Mouse (Mus musculus) telencephalon, adult 2 months (tissue): ENCODE measurements around the gene Olfr51.
A peak's percentile ranks its signal among the peaks of the same experiment; 100 is the strongest.
"Not testable (repeated sequence)": the region's sequence is repeated elsewhere in the genome, so short reads cannot be mapped to it uniquely, and the experiment has no call there.

Source experiments
- DNase-seq: peaks from one replicate; pipeline ENCODE4 v3.0.0-alpha.2; 2011; ENCODE audit warnings: low read depth, low spot score

Olfr51 gene

DNA sequence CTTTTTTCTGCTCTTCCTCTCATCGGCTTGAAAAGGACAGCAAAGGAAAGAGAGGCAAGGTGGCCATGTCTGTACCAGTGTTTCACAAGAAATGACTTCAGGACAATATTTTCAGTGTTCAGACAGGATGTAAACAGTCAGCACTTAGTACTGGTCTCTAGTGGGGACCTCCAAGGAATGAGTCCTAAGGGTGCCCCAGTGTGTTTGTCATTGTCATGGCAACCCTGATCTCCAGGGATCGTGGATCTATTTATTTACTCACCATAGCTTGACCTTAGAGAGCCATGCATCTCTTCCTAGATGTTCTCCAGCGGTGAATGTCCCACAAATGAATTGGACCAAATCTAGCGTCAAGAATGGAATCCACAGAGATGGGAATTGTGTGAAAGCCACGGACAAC is at the start of gene Olfr51:
TSS of gene Olfr51 (plus strand) at position 301 of the 400 bp plus-strand sequence.
- DNase-seq, result no peak

DNA sequence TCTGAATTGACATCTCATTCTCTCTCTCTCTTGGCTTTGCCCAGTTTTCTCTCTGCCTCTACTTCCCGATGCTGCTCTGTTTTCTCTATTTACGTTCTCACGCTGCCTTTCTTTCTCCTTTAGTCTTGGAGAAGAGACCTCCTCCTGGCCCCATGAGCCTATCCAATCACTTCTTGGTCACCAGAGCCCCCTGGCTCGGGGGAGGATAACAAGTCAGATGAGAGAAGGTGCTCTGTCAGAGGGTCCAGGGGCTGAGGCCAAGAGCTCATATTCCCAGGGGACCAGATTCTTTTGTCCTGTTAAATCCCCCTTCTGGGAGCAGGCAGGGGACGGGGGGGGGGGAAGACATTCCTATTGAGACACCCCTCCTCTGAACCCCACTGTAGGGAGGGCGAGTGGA is 49.7 kb upstream of the Olfr51 start, which contains the start of gene Prop1:
TSS of gene Prop1 (minus strand) at position 101 of the 400 bp plus-strand sequence.
- no peak for DNase-seq

DNA sequence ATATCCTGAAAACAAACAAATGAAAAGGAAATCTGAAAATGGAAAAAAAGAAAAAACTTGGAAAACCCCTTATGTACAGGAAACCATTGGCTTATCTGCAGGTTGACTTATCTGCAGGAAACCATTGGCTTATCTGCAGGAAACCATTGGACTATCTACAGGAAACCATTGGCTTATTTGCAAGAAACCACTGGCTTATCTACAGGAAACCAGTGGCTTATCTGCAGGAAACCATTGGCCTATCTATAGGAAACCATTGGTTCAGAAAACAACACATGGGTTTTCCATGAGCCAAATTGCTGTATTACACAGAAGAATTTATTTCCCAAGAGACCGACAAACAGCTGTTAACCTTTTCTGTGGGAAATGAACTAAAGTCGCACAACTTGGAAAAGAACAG is 38.5 kb upstream of the Olfr51 start:
- no peak for DNase-seq

DNA sequence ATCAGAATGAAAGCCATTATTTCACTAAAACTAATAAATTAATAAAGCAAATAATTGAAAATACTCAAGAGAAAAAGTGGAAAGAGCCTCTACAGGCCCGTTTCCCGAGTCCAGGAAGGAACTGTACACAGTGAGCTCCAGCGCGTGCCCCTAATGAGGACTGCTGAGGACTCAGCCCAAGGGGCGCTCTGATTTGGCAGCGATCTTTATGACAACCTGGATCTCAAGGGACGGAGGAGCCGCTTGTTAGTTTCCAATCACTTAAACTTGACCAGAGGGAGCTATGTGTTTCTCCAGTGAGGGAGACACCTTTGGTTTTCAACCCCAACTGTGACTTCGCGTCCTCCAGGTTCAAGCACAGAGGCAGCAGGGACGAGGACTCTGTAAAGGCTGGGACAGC is 37.2 kb upstream of the Olfr51 start, which contains the start of gene Olfr1378:
TSS of gene Olfr1378 (plus strand) at position 301 of the 400 bp plus-strand sequence.
- no peak for DNase-seq

DNA sequence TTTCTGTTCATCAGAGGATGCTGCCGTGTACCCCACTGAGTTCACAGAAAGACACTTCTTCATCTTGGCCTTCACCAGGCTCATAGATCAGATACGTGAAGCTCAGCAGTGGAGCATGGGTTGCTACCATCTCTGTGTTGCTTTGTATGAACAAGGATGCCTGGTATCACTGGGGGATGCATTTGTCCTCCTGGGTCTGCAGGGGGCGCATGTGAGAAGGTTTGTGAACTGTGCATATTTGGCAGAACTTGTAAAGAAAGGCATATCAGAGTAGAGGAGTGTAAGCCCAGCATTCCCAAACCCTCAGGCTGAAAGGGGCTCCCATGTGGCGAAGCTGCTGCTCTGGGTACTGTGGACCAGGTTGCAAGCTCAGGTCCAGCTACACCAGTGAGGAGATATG is 26.2 kb upstream of the Olfr51 start:
- DNase-seq, result no peak

DNA sequence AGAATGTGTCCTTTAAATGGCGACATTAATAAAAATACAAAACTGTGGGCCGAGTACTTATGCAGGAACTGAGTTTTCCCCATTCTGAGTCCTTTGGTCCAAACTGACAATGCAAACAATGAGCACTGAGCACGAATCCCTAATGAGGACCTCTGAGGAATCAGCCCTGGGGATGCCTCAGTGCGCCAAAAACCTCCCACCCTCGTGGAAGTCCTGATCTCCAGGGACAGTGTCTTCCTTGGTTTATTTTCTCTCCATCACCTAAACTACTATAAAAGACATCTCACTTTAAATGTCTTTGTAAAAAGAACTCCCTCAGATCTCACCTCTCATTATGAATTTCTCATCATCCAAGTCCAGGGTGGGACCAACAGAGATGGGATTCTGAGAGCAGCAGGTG is 21.7 kb upstream of the Olfr51 start, which contains the start of gene Olfr1377:
TSS of gene Olfr1377 (plus strand) at position 301 of the 400 bp plus-strand sequence.
- no peak for DNase-seq

DNA sequence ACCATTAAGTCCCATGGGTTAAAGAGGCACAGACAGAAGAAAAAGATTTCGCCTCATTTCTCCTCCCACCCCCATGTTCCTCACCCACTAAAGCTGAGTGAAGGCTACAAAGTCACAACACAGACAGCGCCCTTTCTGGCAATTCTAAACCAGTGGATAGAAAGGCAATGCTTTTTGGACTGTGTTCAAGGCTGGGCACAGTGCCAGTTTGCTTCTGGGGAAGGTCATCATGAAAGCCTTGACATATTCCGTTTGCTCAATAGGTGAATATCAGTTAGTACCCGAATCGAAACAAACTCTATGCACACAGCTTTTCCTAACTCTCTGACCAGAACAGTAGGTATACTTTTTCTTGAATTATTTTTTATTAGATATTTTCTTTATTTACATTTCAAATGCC is 8.4 kb downstream of the Olfr51 start:
- DNase-seq, result no peak

DNA sequence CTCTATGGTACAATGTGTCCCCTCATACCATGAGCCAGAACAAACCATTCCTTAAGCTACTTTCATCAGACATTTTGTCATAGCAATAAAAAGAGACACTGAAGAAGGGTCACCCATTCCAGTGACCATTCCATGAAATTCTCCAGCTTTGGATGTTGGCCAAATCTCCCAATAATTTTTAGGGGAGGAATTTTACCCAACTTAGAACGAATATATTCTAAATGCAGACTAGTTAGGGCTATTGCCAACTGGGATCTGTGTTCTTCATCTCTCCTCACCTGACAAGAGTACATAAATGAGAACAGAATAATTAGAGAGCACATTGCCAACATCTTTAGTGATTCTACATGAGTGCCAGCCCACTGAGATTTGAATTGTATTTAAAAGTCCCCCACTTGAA is 10.5 kb downstream of the Olfr51 start, which contains the start of gene Olfr54:
TSS of gene Olfr54 (plus strand) at position 301 of the 400 bp plus-strand sequence.
- no peak for DNase-seq

DNA sequence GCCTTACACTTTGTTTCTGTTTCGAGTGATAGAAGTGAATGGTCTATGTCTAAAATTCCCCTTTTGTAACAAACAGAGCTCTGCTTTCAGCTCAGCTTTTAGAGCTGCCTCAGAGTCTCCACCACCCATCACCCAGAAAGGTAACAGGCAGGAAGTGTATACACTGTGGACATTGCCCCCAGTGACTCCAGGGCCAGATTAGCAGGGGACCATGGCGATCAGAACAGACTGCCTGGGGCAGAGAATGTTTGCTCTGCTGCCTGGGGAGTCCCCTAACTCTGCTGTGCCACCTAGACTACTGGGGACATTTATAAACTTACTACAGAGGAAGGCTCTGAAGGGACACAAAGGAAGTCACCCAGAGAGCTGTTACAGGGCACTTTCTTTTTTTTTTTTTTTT is 12.9 kb downstream of the Olfr51 start:
- DNase-seq, result no peak

DNA sequence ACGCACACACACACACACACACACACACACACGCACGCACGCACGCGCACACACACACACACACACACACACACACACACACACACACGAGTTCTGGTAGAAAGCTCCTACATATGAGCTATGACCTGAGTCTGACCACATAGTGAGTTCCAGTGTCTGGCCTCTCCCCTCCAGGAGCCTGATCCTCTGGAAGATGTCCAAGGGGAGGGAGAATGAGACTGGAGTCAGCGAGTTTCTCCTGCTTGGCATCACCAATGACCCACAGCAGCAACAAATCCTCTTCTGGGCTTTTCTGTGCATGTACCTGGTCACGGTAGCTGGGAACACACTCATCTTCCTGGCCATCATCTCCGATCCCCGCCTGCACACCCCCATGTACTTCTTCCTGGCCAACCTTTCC is 23.4 kb downstream of the Olfr51 start:
- not testable (repeated sequence) for DNase-seq

DNA sequence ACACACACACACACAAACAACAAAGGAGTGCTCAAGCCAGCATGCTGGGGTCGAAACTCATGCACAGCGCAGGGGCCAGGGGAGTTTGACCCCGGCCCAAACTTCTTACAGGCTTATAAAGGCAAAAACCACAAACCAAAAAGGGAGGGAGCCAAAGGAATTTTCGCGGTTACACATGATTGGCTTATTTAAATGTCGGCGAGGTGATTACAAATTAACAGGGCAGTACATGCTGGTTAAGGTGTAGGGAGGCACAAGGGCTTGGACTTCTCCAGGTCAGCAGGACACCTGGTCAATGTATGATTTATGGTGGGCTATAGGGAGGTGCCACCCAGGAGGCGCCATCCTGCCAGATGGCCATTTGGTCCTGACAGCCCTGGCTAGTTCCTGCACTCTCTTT is 26.0 kb downstream of the Olfr51 start:
- DNase-seq, result not testable (repeated sequence)

DNA sequence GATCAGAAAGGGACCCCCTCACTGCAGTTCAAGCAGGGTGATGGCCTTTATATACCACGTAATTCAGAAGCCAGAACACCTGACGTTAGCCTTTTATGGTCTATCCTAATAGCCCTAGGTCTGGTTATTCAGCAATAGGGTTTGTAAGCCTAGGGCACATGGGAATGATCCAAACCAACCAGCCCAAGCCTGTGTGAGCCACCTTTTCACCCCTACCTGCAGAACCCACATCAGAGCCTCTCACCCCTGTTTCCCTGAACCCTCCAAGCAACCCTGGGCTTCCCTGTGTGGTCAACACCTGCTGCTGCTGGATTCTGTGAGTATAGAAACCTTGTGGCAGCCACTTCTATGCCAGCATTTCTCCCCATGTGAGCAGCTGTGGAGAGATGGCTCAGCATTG is 26.8 kb downstream of the Olfr51 start:
- DNase-seq, result no peak

DNA sequence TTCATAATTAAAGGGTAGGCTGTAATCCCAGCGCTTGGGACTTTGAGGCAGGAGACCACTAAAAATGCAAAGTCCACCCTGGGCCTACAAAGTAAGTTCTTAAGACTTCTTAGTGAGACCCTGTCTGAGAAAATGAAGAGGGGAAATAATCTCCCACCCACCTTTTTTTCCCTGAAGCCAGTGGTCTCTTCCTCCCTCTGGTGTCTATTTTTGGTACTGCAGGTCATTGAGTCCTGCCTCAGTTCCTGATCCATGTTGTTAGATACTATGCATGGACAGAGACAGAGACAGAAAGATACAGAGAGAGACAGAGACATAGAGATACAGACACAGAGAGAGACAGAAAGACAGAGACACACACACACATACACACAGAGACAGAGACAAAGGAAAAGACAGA is 29.5 kb downstream of the Olfr51 start:
- no peak for DNase-seq

DNA sequence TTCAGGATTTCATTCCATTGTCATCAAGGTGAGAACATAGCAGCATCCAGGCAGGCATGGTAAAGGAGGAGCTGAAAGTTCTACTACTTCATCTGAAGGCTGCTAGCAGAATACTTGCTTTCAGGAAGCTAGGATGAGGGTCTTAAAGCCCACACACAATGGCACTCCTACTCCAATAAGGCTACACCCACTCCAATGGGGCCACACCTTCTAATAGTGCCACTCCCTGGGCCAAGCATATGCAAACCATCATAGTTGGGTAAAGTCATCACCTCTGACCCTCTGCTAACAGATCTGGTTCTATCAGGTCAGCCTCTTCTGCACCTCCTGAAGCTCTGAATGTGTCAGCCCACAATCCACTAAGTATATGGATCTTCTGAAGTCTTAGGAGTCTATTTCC is 30.7 kb downstream of the Olfr51 start:
- not testable (repeated sequence) for DNase-seq

DNA sequence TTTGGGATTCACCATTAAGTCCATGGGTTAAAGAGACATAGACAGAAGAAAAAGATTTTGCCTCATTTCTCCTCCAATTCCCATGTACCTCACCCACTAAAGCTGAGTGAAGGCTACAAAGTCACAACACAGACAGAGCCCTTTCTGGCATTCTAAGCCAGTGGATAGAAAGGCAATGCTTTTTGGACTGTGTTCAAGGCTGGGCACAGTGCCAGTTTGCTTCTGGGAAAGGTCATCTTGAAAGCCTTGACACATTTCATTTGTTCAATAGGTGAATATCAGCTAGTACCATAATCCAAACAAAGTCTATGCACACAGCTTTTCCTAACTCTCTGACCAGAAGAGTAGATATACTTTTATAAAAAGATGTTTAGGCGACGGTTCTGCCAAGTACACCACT is 32.6 kb downstream of the Olfr51 start:
- DNase-seq, result no peak

DNA sequence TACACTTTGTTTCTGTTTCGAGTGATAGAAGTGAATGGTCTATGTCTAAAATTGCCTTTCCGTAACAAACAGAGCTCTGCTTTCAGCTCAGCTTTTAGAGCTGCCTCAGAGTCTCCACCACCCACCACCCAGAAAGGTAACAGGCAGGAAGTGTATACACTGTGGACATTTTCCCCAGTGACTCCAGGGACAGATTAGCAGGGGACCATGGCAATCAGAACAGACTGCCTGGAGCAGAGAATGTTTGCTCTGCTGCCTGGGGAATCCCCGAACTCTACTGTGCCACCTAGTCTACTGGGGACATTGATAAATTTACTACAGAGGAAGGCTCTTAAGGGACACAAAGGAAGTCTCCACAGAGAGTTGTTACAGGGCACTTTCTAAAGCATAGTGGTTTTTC is 41.4 kb downstream of the Olfr51 start:
- DNase-seq, result not testable (repeated sequence)

DNA sequence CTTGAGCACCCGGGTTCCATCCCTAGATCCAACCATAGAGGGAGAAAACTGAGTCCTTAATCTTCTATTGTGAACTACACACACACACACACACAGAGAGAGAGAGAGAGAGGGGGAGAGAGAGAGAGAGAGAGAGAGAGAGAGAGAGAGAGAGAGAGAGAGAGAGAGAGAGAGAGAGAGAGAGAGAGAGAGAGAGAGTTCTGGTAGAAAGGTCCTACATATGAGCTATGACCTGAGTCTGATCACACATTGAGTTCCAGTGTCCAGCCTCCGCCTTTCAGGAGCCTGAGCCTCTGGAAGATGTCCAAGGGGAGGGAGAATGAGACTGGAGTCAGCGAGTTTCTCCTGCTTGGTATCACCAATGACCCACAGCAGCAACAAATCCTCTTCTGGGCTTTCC is 44.4 kb downstream of the Olfr51 start, which contains the start of gene Olfr1375:
TSS of gene Olfr1375 (plus strand) at position 301 of the 400 bp plus-strand sequence.
- not testable (repeated sequence) for DNase-seq

DNA sequence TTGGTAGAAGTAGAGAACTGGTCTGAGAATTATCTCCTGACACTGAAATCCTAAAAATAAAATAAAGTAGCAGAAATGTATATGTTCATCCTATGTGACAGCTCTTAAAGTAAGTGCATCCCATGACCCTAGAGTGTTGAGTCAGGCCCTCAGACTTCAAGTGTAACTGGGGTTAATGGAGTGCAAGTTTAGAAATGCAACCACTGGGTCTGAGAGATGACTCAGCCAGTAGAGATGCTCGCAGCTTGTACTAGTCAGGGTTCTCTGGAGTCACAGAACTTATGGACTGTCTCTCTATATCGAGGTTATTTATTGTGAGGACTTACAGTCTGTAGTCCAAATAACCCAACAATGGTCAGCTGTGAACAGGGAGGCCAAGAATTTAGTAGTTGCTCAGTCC is 48.3 kb downstream of the Olfr51 start:
- no peak for DNase-seq

DNA sequence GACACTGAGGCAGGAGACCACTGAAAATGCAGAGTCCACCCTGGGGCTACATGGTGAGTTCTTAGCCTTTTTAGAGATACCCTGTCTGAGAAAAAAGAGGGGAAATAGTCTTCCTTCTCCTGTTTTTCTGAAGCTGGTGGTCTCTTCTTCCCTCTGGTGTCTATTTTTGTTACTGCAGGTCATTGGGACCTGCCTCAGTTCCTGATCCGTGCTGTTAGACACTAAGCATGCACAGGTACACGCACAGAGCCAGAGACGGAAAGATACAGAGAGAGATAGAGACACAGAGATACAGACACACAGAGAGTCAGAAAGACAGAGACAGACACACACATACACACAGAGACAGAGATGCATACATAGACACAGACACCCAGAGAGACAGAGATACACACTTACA is 49.8 kb downstream of the Olfr51 start:
- DNase-seq, result no peak

DNA sequence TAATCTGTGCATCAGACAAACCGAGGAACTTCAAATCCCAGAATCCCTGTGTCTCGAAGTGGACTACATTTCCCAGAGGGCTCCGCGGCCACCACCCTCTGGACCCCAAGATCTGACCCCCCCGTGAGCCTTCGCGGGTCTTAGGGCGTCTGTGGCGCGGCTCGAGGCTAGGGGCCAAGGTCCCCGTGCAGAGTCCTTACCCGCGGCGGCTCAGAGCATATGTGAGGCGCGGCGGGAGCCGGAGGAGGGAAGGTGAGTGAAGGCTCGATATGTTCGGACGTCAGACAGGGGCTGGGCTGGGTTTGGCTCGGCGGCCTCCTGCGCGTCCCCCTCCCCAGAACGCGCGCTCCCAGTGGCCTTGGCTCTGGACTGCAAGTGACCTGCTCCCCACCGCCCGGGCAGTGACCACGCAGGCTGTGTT is 55.8 kb downstream of the Olfr51 start, which contains the start of gene Zfp354a:
TSS of gene Zfp354a (plus strand) at position 107 of the 421 bp plus-strand sequence.
- peak; percentile 76 for DNase-seq
